Mouse (Mus musculus) ovary, postnatal 10 days (tissue): ENCODE measurements at regions not wholly inside any gene's neighbourhood (a gene's known extent, or its start where the extent isn't known, plus 50 kb on each side); places are given as distances from the start of the nearest gene placed in this dataset.
"Not testable (repeated sequence)": the region's sequence is repeated elsewhere in the genome, so short reads cannot be mapped to it uniquely, and the experiment has no call there.

Experiments
- DNase-seq: peaks from one replicate; pipeline ENCODE4 v3.0.0; 2022; ENCODE audit warnings: low spot score

DNA sequence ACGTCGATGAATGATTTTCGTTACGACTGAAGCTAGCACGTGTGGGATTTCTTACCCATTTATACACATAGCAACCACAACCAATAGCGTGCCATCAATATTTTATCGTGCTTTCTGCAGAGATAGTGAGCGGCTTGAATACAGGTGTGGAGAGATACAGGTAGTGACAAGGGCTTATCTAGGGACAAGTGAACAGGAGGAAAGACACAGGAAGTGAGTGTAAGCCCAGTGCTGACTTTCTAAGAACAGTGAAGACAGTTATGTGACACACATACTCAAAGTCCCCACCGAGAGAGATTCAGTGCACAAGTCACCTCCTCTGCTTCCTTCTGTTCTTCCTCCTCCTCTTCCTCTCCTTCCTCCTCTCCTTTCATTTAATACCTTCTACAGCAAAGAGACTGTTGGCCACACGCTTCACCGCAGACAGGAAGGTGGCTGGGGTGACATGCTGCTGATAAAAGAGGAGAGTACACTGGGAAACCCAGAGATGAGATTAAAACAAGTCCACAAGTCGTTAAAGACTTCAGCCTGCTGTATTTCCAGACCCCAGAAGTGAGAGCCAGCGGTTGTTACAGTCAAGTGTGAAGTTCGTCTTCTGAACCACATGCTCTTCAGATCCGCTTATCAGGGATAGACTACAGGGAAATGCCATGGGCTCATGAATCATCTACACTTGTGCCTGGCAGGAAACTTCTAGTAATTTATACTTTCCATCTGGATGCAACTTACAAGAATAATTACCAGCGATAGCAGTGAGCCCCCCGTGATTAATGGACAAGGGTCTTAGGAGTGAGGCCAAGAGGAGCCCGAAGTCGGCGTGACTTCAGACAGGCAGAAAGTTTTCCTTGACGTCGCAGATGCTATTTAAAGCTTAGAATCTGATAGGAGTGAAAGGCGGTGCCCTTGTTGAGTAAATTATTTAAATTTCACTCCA is 180.5 kb downstream of the Gxylt1 start:
- no peak for DNase-seq

DNA sequence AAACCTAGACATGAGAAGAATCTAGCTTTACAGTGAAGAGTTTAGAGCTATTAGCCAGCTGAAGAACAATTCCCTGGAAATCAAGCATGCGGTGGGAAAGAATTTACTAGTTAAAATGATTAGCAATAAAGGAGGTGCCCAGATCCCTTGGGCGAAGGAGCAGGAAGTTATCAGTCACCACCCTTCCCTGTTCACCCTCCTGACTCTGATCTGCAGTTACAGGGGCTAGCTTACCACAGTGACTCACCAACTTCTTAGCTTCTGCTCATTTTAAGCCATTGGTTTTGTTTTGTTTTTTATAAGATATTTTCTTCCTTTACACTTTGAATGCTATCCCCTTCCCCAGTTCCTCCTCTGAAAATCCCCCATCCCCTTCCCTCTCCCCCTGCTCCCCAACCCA is 183.6 kb downstream of the Gxylt1 start:
- no peak for DNase-seq

DNA sequence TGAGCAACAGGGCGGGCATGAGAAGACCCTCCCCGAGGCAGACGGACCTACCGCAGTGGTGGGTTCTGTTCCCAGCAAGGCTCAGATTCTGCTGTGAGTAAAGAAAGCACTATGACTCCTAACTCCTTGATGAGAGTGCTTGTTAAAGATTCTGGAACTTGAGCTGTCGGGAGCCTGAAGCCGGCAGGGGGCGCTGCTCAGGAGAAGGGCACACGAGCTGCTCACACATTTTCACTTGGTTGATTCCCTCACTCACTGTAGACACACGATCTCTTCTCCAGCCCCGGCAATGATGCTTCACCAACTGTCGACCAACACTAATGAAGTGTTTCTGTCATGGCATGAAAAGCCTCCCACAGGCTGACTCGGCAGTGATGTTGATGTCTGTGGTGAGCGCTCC is 185.6 kb downstream of the Gxylt1 start:
- DNase-seq = peak; percentile 18

DNA sequence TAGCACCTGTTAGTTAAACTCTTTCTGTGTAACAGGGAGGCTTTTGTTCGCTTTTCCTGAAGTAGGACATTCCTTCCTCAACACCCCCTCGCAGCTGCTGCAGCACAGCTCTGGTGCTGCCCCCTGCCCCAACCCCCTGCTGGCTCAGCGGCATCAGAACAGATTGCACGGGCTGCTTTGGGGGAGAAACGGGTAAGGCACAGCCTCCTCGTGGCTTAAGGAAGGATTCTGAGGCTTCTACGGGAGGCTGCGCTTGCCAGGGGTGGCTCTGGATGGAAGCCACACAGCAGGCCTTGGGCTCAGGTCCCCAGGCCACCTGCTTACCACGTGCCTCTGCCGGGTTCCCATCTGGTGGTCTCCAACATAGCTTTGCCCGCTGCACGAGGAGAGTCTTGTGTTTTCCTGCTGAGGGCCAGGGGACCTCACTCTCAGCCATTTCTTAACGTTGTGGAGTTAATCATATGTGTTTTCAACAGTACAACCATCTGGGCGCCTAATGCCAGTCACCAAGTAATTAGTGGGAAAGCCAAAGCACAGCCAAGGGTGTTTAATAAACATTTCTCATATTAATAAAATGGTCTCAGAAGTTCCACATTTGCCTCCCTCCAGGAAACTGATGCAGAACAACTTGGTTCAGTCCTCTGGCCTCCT is 189.9 kb downstream of the Gxylt1 start:
- DNase-seq = no peak

DNA sequence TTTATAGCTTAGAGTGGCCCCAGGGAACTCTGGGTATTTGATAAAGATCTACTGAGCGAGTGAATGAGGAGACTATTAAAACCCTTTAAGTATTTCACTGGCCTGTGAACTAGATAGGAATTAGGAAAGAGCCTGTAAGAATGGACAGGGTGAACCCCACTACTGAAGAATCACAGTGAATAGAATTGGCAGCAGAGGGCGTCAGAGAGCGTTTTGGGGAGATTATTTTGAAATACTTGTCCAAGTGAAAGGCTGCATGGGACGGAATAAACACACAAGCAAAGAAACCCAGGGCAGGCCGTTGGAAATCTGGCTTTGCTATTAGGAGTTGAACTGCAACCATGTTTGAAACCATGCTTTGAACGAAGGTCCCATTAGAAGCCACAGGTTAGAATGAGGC is 200.9 kb downstream of the Gxylt1 start:
- DNase-seq = no peak

DNA sequence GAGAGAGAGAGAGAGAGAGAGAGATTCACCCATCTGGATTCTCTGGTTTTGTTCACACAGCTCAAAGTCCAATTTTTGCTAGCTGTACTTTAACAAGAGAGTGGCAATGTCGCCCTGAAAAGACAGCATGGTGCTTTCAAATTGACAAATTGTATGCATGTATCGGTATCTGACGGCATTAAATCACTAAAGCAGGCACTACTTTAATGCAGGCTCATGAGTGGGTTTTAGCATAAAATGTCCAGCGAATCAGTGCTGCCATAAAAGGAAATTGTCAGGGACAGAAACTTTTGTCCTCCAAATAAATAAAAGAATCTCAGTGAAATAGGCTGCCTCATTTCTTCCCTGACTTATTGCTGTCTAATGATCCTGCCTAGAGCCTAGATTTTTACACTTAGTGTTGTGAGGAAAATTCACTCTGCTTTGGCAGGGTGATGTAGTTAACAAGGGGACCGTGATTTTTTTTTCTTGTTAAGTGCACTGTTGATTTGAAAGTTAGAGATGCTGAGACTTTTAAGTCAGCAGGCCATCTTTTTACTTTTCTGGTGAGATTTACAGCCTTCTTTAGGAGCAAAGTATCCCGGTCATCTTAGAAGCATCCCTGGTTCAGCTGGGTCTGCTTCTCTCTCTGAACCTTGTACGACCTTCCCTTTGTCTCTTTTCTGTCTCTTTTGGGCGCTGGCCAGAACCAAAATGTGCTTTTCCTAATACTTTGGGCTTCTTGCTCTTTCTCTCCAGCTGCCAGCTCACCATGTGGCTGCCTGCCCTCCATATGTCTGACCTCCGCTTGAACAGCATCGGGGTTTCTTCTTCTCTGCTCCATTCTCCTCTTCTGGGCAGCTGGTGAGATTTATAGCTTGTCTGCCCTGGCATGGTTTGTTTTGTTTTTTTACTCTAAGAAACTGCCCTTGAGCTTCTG is 212.5 kb downstream of the Gxylt1 start:
- DNase-seq = no peak

DNA sequence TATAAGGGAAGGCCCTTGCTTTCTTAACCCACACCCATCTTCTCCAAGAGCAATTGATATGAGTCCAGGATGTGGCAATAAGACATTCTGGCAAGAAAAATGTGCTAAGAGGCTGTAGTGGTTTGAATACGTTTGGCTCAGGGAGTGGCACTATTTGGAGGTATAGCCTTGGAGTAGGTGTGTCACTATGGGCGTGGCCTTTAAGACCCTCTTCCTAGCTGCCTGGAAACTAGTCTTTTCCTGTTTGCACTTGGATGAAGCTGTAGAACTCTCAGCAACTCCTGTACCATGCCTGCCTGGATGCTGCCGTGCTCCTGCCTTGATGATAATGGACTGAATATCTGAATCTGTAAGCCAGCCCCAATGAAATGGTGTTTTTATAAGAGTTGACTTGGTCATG is 221.5 kb downstream of the Gxylt1 start:
- DNase-seq = no peak

DNA sequence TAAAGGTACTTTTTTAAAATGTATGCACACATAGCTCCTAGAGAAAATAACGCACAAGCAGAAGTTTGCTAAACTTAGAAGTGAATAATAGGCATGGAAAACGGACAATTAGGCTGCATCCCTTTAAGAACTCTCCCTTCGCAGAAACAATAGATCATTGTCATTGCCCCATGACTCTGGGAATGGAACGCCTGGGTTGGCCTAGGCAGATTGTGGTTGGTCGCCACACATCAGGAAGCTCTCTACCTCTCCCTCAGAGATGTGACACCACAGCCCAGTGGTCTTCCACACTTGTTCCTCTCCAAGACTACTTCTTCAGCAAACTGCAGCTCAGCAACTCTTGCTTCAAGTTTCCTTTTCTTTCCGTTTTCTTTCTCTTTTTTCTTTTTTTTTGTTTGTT is 247.8 kb downstream of the Gxylt1 start:
- DNase-seq = no peak

DNA sequence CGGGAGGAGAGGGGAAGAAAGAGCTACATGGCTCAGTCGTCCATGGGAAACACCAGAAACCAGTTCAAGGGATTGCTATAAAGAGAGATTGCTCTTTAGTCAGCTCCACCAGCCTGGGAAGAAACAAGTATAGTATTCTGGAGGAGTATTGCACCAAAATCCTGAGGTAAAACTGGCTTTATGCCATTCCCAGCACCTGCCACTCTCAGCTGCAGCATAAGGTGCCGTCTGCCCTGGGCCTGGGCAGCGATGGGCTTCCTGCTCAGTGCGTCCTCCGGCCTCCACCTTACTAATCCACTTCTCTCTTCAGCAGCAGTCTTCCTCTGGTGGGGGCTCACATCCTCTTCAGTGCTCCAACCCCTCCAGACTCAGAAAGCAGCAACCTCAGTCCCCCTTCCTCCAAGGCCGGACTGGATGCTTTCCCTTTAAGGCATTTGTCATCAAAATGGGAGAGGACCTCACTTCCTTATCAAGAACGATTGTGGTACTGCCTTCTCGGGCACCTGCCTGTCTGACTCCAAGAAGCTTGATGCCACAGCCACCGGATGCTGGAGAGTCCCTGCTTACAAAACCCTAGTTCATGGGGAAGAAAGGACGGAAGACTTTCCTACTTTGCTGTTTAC is 248.4 kb downstream of the Gxylt1 start:
- no peak for DNase-seq

DNA sequence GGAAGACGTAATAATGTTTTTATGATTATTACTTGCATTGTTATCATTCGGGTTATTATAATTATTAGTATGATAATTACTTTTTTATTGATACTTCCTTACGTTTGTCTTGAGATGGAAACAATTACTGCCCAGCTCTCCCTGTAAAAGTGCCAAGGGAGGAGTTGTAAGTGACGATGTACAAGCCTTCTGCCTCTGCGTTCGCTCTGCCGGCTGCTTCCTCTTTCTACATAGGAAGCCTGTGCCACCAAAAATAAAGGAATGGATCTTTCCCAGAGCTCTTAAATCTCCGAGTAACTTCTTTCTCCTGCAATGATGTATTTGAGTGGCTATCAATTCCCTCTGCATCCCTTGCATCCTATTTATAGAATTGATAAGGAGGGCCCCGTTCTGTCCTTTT is 249.2 kb downstream of the Gxylt1 start:
- DNase-seq = no peak

DNA sequence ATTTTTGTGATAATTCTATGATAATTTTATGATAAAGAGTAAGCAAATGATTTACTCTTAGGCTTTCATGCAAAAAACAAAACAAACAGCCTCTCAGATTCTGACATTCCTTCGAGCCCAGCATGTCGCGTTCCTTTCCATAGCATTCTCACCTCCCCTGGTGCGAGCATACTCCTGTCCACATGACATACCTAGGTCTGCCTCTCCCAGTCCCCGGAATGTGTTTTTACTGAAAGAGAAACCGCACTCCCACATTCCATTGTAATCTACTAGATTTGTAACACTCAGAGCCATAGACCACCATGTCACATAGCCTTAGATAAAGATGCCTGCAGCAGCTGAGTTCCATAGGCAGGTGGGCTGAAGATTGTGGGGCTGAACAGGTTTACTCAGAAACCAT is 250.8 kb downstream of the Gxylt1 start:
- DNase-seq = no peak

DNA sequence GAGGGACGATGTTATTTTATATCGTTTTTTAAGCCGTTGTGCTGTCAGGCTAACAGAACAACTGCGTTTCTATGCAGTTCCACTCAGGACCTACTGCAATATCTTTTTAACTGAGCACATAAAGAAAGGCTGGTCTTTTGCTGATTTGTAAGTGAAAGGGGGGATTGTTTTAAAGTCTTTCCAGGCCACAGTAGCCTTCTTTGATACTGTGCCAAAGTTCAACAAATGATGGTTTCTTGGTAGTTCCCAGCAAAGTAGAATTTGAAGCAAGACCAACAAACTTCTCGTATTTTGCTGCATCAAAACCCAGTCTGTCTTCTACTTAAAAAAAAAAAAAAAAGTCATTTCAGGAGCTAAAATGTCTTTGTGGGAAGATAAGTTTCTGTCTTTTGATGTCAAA is 263.8 kb downstream of the Gxylt1 start:
- no peak for DNase-seq

DNA sequence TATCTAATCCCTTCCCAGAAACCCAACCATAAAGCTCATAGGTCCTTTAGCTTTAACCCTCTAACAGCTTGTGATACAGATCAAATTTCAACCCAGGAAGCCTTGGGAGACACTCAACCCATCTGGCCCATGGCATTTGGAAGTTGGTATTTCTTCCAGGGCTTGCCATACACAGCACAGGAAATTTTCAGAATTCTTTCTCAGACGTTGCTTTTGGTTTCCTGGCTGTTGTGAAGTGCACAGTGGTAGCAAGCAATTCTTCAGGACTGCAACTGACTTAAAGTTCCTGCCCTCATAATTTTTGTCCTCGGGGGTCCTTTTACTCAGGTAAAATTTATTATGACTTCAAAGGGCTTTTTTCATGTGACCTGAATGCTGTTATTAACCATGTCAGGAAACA is 264.4 kb downstream of the Gxylt1 start:
- DNase-seq = no peak

DNA sequence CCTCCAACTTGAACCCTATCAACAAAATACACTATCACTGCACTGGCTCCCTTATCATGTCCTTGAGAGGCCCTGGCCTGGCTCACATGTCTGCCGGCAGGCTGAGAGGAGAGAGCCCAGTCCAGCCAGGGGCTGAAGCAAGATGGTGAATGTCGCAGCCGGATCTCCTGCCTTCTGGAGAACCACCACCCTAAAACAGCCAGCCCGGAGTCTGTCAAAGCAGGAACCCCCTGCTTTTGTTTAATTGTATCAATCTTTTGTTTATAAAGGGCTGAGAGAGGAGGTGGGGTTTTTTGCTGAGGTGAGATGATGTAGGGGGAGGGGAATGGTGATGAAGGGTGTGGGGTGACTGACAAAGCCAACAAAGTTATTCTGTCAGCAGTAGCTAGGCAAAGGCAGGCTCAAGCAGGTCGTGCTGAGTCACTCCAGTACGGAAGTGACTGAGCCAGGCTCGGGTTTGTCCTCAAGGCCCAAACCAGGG is 269.2 kb downstream of the Gxylt1 start:
- DNase-seq = no peak

DNA sequence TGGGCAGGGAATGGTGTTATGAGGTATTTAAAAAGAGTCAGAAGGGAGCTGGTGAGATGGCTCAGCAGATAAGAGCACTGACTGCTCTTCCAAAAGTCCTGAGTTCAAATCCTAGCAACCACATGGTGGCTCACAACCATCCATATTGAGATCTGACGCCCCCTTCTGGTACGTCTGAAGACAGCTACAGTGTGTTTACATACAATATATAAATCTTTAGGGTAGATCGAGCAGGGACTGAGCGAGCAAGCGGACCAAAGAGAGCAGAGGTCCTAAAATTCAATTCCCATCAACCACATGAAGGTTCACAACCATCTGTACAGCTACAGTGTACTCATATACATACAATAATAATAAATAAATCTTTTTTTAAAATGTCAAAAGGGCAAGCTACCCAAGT is 269.8 kb downstream of the Gxylt1 start:
- DNase-seq = not testable (repeated sequence)

DNA sequence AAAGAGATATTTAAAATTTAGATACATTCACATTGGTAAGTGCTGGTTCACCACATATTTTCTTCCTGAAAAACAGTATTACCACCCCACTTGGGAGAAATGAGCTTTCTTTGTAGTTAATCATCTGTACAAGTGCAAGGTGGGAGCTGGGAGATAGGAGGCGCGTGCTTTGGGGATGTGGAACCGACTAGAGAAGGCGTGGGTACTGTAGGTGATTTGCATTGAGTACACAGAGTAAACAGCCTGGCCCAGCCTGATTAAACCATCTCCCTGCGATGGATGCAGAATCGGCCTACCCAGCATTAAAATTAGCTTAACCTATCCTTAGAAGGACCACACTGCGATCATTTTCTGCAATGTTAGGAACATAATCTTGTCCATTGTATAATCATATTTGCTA is 270.4 kb downstream of the Gxylt1 start:
- no peak for DNase-seq

DNA sequence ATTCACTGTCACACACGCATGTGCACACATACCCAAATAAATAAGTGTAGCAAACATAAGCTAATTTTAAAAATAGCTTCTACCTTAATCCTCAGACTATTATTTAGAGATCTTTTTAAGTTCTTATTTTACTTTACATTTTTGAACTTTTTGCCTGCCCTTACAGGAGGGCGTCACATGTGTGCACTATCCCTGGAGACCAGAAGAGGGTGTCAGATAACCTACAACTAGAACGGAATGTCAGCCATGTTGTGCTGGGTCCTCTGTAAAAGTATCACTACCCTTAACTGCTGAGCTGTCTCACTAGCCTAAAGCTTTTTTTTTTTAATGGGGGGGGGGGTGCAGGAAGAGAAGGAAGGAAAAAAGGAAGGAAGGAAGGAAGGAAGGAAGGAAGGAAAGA is 271.7 kb downstream of the Gxylt1 start:
- DNase-seq = no peak

DNA sequence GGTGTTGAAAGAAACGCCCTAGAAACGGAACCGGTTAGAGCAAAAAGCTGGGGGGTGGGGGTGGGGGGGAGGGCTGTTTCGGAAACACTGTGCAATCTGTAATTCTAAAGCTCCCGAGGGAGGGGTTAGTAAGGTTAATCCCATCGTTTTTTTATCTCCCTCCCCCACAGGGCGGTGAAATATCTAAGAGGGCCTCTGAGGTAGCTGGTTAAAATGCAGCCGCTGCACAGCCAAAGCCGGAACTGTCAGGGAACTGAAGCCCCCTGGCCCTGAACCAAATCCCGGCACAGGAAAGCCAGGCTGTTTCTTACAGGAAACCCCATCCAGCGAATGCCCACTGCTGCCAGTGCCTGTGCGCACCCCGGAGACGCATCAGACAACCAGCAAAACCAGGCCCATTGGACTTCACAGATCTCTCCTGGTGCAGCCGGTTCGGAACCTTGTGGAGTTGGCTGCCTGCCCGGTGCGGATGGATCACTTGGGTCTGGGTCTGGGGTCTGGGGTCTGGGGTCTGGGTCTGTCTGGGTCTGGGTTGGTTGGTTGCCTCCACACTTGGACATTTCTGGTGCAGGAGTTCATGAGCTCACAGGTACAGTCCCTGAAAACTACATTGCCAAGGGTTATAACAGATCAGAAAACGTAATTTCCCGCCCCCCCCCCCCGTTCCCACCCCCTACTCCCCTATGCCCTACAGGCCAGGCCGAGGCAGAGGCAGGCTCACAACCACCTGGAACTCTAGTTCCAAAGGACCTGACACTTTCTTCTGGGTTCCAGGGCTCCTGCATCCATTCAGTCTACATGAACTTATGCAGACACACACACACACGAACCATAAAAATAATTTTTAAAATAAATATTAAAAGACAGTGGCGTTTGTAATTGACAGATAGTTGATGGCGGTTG is 272.7 kb downstream of the Gxylt1 start:
- no peak for DNase-seq

DNA sequence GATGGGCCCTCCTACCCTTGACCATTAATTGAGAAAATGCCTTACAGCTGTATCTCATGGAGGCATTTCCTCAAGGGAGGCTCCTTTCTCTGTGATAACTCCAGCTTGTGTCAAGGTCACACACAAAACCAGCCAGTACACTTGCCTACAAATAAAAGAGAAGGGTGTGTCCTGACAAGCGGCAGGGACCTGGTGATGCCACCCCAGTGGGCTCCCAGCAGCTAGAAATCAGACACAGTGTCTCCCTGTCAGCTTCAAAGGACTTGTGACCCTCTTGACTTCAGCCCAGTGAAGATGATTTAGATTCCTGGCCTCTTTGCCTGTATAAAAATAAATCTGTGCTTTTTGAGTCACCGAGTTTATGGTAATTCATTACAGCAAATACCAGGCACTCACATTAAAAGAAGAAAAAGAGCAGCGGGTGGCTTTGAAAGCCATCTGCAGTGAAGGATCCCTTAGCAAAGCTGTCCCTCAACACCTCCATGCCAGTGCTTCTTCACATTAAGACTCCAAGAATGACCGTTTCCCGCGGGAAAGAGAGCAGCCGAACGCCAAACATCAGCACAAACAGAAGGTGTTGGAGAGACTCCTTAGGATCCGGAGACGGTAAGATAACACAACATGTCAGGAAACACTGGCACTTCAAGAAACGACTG is 273.5 kb downstream of the Gxylt1 start:
- DNase-seq = no peak

DNA sequence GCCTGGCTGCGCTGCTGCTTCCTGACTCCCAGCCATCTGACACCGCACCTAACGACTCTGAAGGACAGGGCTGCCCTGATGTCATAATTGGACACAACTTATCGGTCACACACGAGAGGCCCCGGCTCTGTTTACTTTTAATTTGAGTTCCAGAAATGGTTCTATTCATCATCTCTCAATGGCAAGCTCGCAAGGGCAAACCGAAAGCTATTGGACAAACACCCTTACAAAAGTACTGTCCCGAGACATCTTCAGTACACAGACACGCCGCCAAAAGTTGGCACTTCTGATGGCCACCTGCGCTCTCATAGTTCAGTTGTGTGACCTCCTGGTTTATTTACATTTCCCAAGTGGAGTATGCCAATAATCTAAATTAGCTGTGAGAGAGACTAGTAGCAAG is 274.9 kb downstream of the Gxylt1 start:
- no peak for DNase-seq
